Mouse (Mus musculus) liver (tissue): Measurements from ENCODE around the gene Gm11239.
"Not testable (repeated sequence)": the region's sequence is repeated elsewhere in the genome, so short reads cannot be mapped to it uniquely, and the experiment has no call there.

Source experiments
- DNase-seq: peaks from one replicate; pipeline ENCODE4 v3.0.0-alpha.2; 2020; ENCODE audit warnings: mixed read lengths

Gm11239 gene

GRCm38 (mm10) chr4:73668054-73668453, at the start of gene Gm11239:
Gene Gm11239 (plus strand): TSS chr4:73668354.
- not testable (repeated sequence) for DNase-seq

- DNase-seq = not testable (repeated sequence)
Measured at GRCm38 (mm10) chr4:73622684-73623083, 45.5 kb upstream of the Gm11239 start, which contains the start of gene Gm11237. Gene Gm11237 (plus strand): TSS chr4:73622984.

DNA sequence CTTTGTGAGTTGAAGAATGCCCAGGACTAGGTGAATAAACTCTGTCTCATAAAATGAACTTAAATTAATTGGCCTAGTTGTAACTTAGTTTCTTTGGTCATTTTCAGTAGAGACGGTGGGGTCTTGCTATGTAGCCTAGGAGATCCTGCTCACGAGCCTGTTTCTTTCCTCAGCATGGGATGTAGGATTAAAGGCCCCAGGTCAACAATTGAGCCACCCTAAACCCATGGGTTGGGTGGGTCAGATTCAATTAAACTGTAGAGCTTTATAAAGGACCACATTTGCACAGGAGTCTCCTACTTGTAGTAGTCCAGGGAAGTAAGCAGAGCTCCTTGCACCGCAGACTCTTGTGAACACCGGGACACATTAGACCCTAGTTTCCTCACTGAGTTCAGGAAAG, 30.3 kb upstream of the Gm11239 start, which contains the start of gene Gm11236:
TSS of gene Gm11236 (plus strand) at position 301 of the 400 bp plus-strand sequence.
- DNase-seq = not testable (repeated sequence)

GRCm38 (mm10) chr4:73661864-73662263, 6.3 kb upstream of the Gm11239 start:
- not testable (repeated sequence) for DNase-seq

DNA sequence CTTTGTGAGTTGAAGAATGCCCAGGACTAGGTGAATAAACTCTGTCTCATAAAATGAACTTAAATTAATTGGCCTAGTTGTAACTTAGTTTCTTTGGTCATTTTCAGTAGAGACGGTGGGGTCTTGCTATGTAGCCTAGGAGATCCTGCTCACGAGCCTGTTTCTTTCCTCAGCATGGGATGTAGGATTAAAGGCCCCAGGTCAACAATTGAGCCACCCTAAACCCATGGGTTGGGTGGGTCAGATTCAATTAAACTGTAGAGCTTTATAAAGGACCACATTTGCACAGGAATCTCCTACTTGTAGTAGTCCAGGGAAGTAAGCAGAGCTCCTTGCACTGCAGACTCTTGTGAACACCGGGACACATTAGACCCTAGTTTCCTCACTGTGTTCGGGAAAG, 15.1 kb downstream of the Gm11239 start, which contains the start of gene Gm428:
TSS of gene Gm428 (plus strand) at position 301 of the 400 bp plus-strand sequence.
- DNase-seq = not testable (repeated sequence)

GRCm38 (mm10) chr4:73718761-73719160, 50.6 kb downstream of the Gm11239 start:
- no peak for DNase-seq

- no peak for DNase-seq
Measured at GRCm38 (mm10) chr4:73719819-73720218, 51.7 kb downstream of the Gm11239 start.
